Mouse (Mus musculus) splenic B cell, adult 2 months (primary cell): Measurements from ENCODE around the gene 1810043G02Rik.
"Not testable (repeated sequence)": the region's sequence is repeated elsewhere in the genome, so short reads cannot be mapped to it uniquely, and the experiment has no call there.

ENCODE experiments used
- DNase-seq: peaks from one replicate; pipeline ENCODE4 v3.0.0-alpha.2; 2011; ENCODE audit warnings: low read depth, low spot score
- H3K27me3 ChIP-seq: 2 replicates; pipeline ENCODE4 v1.6.1; 2012; ENCODE audit warnings: mild to moderate bottlenecking, low read length, moderate library complexity, mixed read lengths; ENCODE audit not compliant: control insufficient read depth, poor library complexity, insufficient read depth, severe bottlenecking
- H3K36me3 ChIP-seq: 2 replicates; pipeline ENCODE4 v1.6.1; 2012; ENCODE audit warnings: mild to moderate bottlenecking, low read length, moderate library complexity, mixed read lengths; ENCODE audit not compliant: control insufficient read depth, poor library complexity, insufficient read depth, severe bottlenecking

The 1810043G02Rik gene

GRCm38 (mm10) chr10:78011116-78011515 is 32.8 kb downstream of the 1810043G02Rik start:
- not testable (repeated sequence) for H3K27me3 ChIP-seq, H3K36me3 ChIP-seq, DNase-seq

- Histone ChIP-seq H3K27me3 (no peaks in the 10 kb centered on the region), H3K36me3 (no peaks in the 10 kb centered on the region)
- DNase-seq, result no peak
Measured at GRCm38 (mm10) chr10:78012661-78013495, 34.6 kb downstream of the 1810043G02Rik start.

- no peaks in the 10 kb centered on the region for H3K27me3 ChIP-seq
- no peak for DNase-seq
- H3K36me3 ChIP-seq, result no peaks in the 10 kb centered on the region
Measured at GRCm38 (mm10) chr10:78015489-78015888, 37.2 kb downstream of the 1810043G02Rik start.

- Histone ChIP-seq H3K27me3 (no peaks in the 10 kb centered on the region), H3K36me3 (no peaks in the 10 kb centered on the region)
- no peak for DNase-seq
Measured at GRCm38 (mm10) chr10:78016366-78016765, 38.0 kb downstream of the 1810043G02Rik start.

- Histone ChIP-seq H3K27me3 (no peaks in the 10 kb centered on the region), H3K36me3 (no peaks in the 10 kb centered on the region)
- peak; percentile 90 for DNase-seq
Measured at GRCm38 (mm10) chr10:78018797-78019203, 40.5 kb downstream of the 1810043G02Rik start.

GRCm38 (mm10) chr10:78019291-78019690 is 41.0 kb downstream of the 1810043G02Rik start:
- H3K36me3 ChIP-seq, result no peaks in the 10 kb centered on the region
- DNase-seq, result no peak
- no peaks in the 10 kb centered on the region for H3K27me3 ChIP-seq

- not testable (repeated sequence) for H3K27me3 ChIP-seq, H3K36me3 ChIP-seq, DNase-seq
Measured at GRCm38 (mm10) chr10:78019984-78020383, 41.7 kb downstream of the 1810043G02Rik start.

GRCm38 (mm10) chr10:78025453-78025852 is 47.1 kb downstream of the 1810043G02Rik start:
- not testable (repeated sequence) for H3K27me3 ChIP-seq, H3K36me3 ChIP-seq
- DNase-seq, result peak; percentile 54

GRCm38 (mm10) chr10:78028129-78028528 is 49.8 kb downstream of the 1810043G02Rik start:
- DNase-seq, result peak; percentile 90

GRCm38 (mm10) chr10:78029080-78029479 is 50.8 kb downstream of the 1810043G02Rik start:
- Histone ChIP-seq H3K27me3 (no peaks in the 10 kb centered on the region), H3K36me3 (no peaks in the 10 kb centered on the region)
- DNase-seq, result no peak

More at GRCm38 (mm10) chr10:78028129-78028528, 49.8 kb downstream of the 1810043G02Rik start:
- Histone ChIP-seq H3K36me3 (no peaks in the 10 kb centered on the region), H3K27me3 (no peaks in the 10 kb centered on the region)

- H3K27me3 ChIP-seq, result no peaks in the 10 kb centered on the region
- H3K36me3 ChIP-seq, result no peaks in the 10 kb centered on the region
- DNase-seq, result no peak
Measured at GRCm38 (mm10) chr10:78031987-78032386, 53.7 kb downstream of the 1810043G02Rik start.
